Mouse (Mus musculus): ENCODE measurements around the gene Olfr702.

DNA sequence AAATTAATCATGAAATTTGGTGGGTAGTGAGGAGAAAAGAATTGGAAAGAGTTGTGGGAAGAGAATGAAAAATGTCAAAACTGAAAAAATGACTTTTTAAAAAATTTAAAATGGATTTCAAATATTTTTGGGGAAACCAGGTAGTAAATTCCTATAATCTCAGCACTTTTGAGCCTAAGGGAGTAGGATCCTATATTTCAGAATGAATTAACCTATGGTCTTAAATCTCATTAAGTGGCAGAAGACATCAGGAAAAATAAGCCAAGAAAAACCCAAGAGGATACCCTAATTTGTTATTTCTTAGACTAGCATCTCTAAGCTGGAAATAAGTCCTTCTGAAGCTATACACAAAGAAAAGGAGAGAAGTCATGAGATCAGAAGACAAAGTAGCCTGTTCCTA lies 29.2 kb upstream of the Olfr702 start, which contains the start of gene Olfr704:
- TF ChIP-seq CTCF (IDR thresholded peaks at IDR 0.05; ENCODE audit: borderline replicate concordance, extremely low read depth, insufficient read depth, insufficient read length) (no peak), POLR2A (IDR thresholded peaks at IDR 0.05; ENCODE audit: borderline replicate concordance, extremely low read depth, insufficient read depth, insufficient read length, poor library complexity, severe bottlenecking) (no peak)
